Mouse (Mus musculus): Measurements from ENCODE around the gene Ankrd60. TPM values are rescaled to one million over a fixed set of nuclear protein-coding genes. Genes with fewer than 3 reads are reported as not detected.

Gene Ankrd60
- polyA plus RNA-seq, 1 experiment, result not detected

- Histone ChIP-seq H3K4me3 (ENCODE audit: insufficient read depth, low read length) (no peak overlapping the region), H3K4me1 (ENCODE audit: control insufficient read depth, insufficient read depth, low read length) (no peaks in the 10 kb centered on the region), H3K27ac (ENCODE audit: insufficient read depth, low read depth, low read length) (no peak overlapping the region)
- TF ChIP-seq POLR2A (IDR thresholded peaks at IDR 0.05; ENCODE audit: borderline replicate concordance, low read depth, low read length) (no peak), CTCF (IDR thresholded peaks at IDR 0.05; ENCODE audit: low read depth, low read length) (peak; percentile 28; the same call in 1 of the 2 replicates)
Measured at GRCm38 (mm10) chr2:173553863-173554262, 24.3 kb downstream of the Ankrd60 start.

GRCm38 (mm10) chr2:173550681-173551080 lies 27.5 kb downstream of the Ankrd60 start:
- H3K4me3 ChIP-seq (ENCODE audit: insufficient read depth, low read length), result no peak overlapping the region
- no peaks in the 10 kb centered on the region for H3K4me1 ChIP-seq (ENCODE audit: control insufficient read depth, insufficient read depth, low read length)
- no peak overlapping the region for H3K27ac ChIP-seq (ENCODE audit: insufficient read depth, low read depth, low read length)
- no peak for TF ChIP-seq POLR2A (IDR thresholded peaks at IDR 0.05; ENCODE audit: borderline replicate concordance, low read depth, low read length)
- no peak for TF ChIP-seq CTCF (IDR thresholded peaks at IDR 0.05; ENCODE audit: low read depth, low read length)

- Histone ChIP-seq H3K4me3 (ENCODE audit: insufficient read depth, low read length) (no peak overlapping the region), H3K27ac (ENCODE audit: insufficient read depth, low read depth, low read length) (no peak overlapping the region), H3K4me1 (ENCODE audit: control insufficient read depth, insufficient read depth, low read length) (no peaks in the 10 kb centered on the region)
- TF ChIP-seq CTCF (IDR thresholded peaks at IDR 0.05; ENCODE audit: low read depth, low read length) (no peak), POLR2A (IDR thresholded peaks at IDR 0.05; ENCODE audit: borderline replicate concordance, low read depth, low read length) (no peak)
Measured at GRCm38 (mm10) chr2:173549236-173549635, 28.9 kb downstream of the Ankrd60 start.

DNA sequence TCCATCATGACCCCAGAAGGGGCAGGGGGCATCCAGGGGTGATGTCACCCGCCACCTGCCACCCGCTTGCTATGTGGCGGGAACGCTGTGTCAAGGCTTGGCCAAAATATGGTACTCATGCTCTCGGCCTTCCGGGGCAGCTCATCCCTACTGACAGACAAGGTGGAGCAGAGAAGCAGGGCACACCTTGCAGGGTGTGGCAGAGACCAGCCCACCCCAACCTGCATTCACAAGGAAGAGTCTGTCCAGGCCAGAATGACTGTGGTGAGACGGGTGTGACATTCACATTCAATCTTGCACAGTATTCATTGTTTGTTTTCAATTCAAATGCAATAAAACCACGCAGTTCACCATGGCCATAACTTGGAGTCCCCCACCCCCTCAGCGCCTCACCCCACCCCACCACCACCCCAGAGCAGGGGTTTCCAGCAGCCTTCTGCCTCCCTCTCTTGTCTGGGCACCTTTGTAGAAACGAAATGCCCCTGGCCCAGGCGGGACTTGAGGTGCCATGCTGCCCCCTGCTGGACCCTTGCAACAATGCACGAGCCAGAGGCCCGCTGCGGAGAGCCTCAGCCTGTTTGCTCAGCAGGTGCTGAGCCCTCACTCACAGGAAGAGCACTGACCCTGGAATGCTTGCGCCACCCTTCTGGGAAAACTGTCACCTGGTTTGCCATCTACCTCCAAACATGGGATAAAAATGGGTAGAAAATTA lies 32.0 kb downstream of the Ankrd60 start:
- TF ChIP-seq CTCF (IDR thresholded peaks at IDR 0.05; ENCODE audit: low read depth, low read length), result peak; percentile 80
- TF ChIP-seq POLR2A (IDR thresholded peaks at IDR 0.05; ENCODE audit: borderline replicate concordance, low read depth, low read length), result no peak
- Histone ChIP-seq H3K27ac (ENCODE audit: insufficient read depth, low read depth, low read length) (no peak overlapping the region), H3K4me3 (ENCODE audit: insufficient read depth, low read length) (no peak overlapping the region), H3K4me1 (ENCODE audit: control insufficient read depth, insufficient read depth, low read length) (no peaks in the 10 kb centered on the region)

DNA sequence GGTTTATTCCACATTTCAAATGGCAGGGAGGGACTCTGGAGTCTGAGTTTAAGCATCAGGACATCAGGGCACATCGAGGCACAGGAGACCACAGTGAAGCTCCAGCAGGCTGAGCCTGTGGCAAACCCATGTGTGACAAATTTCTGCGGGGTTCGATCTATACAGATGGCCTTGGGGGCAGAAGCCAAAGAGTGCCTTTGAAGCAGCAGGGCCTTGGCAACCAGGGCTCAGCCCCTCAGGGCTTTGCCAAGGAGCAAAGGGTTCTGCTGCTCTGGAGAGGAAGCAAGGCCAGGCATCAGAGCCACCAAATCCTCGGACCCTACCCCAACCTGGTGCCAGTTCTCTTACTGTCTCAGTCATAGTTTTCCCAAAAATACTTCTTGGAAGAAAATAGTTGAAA lies 35.4 kb downstream of the Ankrd60 start:
- H3K4me1 ChIP-seq (ENCODE audit: control insufficient read depth, insufficient read depth, low read length), result no peaks in the 10 kb centered on the region
- no peak overlapping the region for H3K4me3 ChIP-seq (ENCODE audit: insufficient read depth, low read length)
- no peak for TF ChIP-seq CTCF (IDR thresholded peaks at IDR 0.05; ENCODE audit: low read depth, low read length)
- no peak for TF ChIP-seq POLR2A (IDR thresholded peaks at IDR 0.05; ENCODE audit: borderline replicate concordance, low read depth, low read length)
- H3K27ac ChIP-seq (ENCODE audit: insufficient read depth, low read depth, low read length), result no peak overlapping the region

DNA sequence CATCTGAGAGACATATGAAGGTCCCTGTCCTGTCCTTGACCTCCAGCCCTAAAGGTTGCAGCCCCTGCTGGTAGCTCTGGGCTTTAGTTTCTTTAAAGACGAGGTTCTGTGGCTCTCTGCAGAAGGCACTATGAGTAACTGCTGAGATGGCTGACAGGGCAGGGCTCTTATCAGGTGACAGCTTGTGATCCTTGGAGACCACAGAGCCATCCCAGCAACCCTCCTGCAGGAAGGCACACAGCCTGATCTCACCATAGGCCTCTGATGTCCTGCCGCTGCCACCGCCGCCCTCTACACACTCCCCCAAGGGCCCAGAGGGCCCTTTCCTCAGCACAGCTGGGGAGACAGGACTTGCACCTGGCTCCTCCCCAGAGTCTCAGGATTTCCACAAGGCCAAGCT lies 36.4 kb downstream of the Ankrd60 start:
- TF ChIP-seq POLR2A (IDR thresholded peaks at IDR 0.05; ENCODE audit: borderline replicate concordance, low read depth, low read length), result no peak
- TF ChIP-seq CTCF (IDR thresholded peaks at IDR 0.05; ENCODE audit: low read depth, low read length), result no peak
- Histone ChIP-seq H3K4me3 (ENCODE audit: insufficient read depth, low read length) (no peak overlapping the region), H3K27ac (ENCODE audit: insufficient read depth, low read depth, low read length) (no peak overlapping the region), H3K4me1 (ENCODE audit: control insufficient read depth, insufficient read depth, low read length) (no peaks in the 10 kb centered on the region)

DNA sequence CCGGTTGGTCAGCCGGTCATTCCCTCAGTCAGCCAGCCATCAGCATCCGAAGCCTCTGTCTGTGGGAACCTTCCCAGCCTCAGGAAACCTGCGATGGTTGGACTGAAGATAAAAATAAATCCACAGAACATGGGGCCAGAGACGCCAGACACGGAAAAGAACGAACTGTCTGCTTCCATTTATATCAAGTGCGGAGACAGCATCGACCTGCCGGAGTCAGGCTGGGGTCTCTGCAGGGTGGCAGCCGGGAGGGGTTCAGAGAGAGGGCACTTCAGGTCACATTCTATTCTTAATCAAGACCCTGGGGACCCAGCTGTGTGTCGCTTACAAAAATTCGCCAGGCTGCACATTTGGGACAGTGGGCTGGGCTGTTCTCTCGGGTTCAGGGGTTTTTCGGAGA lies 38.4 kb downstream of the Ankrd60 start:
- H3K4me1 ChIP-seq (ENCODE audit: control insufficient read depth, insufficient read depth, low read length), result no peaks in the 10 kb centered on the region
- H3K27ac ChIP-seq (ENCODE audit: insufficient read depth, low read depth, low read length), result no peak overlapping the region
- TF ChIP-seq CTCF (IDR thresholded peaks at IDR 0.05; ENCODE audit: low read depth, low read length) (no peak), POLR2A (IDR thresholded peaks at IDR 0.05; ENCODE audit: borderline replicate concordance, low read depth, low read length) (no peak)
- H3K4me3 ChIP-seq (ENCODE audit: insufficient read depth, low read length), result no peak overlapping the region

DNA sequence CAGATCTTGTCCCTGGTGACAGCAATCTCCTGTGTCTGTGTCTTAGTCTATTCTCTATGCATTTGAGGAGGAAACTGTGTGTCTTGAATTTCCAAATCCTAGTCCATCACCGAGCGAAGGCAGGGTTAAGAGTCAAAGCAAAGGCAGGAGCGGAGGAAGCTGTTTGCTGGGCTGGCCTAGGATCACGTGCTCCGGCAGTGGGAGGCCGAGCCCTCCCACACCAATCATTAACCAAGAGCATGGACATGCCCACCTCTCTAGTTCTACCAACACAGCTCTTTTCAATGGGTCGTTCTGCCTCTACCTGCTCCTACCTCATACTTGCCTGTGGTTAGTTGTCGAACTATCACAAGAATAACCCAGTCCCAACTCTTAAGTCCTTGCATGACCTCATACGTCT lies 42.3 kb downstream of the Ankrd60 start:
- TF ChIP-seq POLR2A (IDR thresholded peaks at IDR 0.05; ENCODE audit: borderline replicate concordance, low read depth, low read length), result no peak
- H3K27ac ChIP-seq (ENCODE audit: insufficient read depth, low read depth, low read length), result no peak overlapping the region
- H3K4me3 ChIP-seq (ENCODE audit: insufficient read depth, low read length), result no peak overlapping the region
- H3K4me1 ChIP-seq (ENCODE audit: control insufficient read depth, insufficient read depth, low read length), result no peaks in the 10 kb centered on the region

DNA sequence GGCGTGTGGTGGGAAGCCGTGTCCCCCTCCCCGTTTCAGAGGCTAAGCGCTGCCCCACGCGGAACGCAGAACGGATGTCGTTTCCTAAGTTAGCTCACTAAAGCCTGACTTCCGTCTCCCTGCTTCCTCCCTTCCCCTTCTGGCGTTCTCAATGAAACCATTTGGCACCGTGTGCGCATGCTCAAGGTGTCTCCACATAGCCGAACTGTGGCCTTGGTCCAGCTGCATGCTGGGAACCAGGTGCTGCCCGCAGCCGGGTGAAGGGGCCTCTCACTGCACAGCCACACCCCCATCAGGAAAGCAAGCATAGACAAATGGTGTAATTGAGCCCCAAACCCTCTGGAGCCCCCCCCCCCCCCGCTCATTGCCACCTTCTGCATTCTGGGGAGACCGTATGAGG lies 42.8 kb downstream of the Ankrd60 start:
- no peaks in the 10 kb centered on the region for H3K4me1 ChIP-seq (ENCODE audit: control insufficient read depth, insufficient read depth, low read length)
- TF ChIP-seq POLR2A (IDR thresholded peaks at IDR 0.05; ENCODE audit: borderline replicate concordance, low read depth, low read length) (no peak), CTCF (IDR thresholded peaks at IDR 0.05; ENCODE audit: low read depth, low read length) (no peak)
- H3K4me3 ChIP-seq (ENCODE audit: insufficient read depth, low read length), result no peak overlapping the region

GRCm38 (mm10) chr2:173534581-173534980 lies 43.6 kb downstream of the Ankrd60 start:
- Histone ChIP-seq H3K27ac (ENCODE audit: insufficient read depth, low read depth, low read length) (no peak overlapping the region), H3K4me1 (ENCODE audit: control insufficient read depth, insufficient read depth, low read length) (no peaks in the 10 kb centered on the region), H3K4me3 (ENCODE audit: insufficient read depth, low read length) (no peak overlapping the region)
- TF ChIP-seq POLR2A (IDR thresholded peaks at IDR 0.05; ENCODE audit: borderline replicate concordance, low read depth, low read length), result no peak
- no peak for TF ChIP-seq CTCF (IDR thresholded peaks at IDR 0.05; ENCODE audit: low read depth, low read length)

More for the DNA sequence above, 42.8 kb downstream of the Ankrd60 start:
- H3K27ac ChIP-seq (ENCODE audit: insufficient read depth, low read depth, low read length), result no peak overlapping the region
